Comparison of ENCODE assay signal across 19 mouse cellular contexts in genomic region chr11:58326781-58327180, GRCm38 (mm10). TPM values are rescaled to one million over a fixed set of nuclear protein-coding genes. Genes with fewer than 3 reads are reported as not detected.
A peak's percentile ranks its signal among the peaks of the same experiment; 100 is the strongest.
DNase-seq lines count a peak whose midpoint lies in the region; ATAC-seq and TF ChIP-seq lines count a peak whose summit lies in the region.
"Had no signal": no experiment of that assay in that cellular context is flagged by ENCODE, and none has a peak within 500 bp of the region (broad histone marks: within the 10 kb centered on the region; RNA-seq: fewer than 3 reads in every experiment).

No protein-coding gene starts in this region.

- H3K9me3 ChIP-seq in CH12.LX (replicated peaks; ENCODE audit: low read length): peaks cover 4% of the 10 kb centered on the region
- no peaks in the 10 kb centered on the region for H3K9me3 ChIP-seq in neural tube, embryonic 15.5 days (replicated peaks)
- H3K9me3 ChIP-seq: embryonic facial prominence, embryonic 13.5 days; liver, embryonic 15.5 days; megakaryocyte, embryonic 14.5 days had no signal

- dilution Hi-C loops in CH12.LX (cut with MboI; ENCODE audit: extremely low pct_ligation_motif_present, extremely low pct_unique_long_range_greater_than_20kb, low sequenced_read_pairs): no loop called here

- in situ Hi-C loops in CH12.LX (cut with MboI; ENCODE audit: low pct_ligation_motif_present, low pct_unique_long_range_greater_than_20kb, low sequenced_read_pairs): loop anchor here (25.0 kb wide), 1 partner anchor 814 kb away; the partner anchor contains the start of genes Fam114a2 and Mfap3

- ATAC-seq in neural tube, embryonic 15.5 days (ENCODE audit: low FRiP score): no peak
- ATAC-seq: forebrain, embryonic 14.5 days; hindbrain, embryonic 16.5 days; Patski had no signal

- no peak overlapping the region for H3K4me2 ChIP-seq in CH12.LX (ENCODE audit: insufficient read depth, low read depth, poor library complexity, severe bottlenecking)
- H3K4me2 ChIP-seq in neural tube, embryonic 15.5 days: no peak overlapping the region
- H3K4me2 ChIP-seq: embryonic facial prominence, embryonic 13.5 days; liver, embryonic 15.5 days had no signal

- 97% methylated on average over 3 of the region's 3 CpGs for WGBS in kidney, adult 2 months
- WGBS in neural tube, embryonic 15.5 days: 93% methylated on average over 3 of the region's 3 CpGs

- DNase-seq in kidney, adult 2 months: no peak
- DNase-seq in kidney, adult 9 months: no peak
- DNase-seq in 416B (ENCODE audit: low read depth) (peak; percentile 31), CH12.LX (ENCODE audit: extremely low read depth) (peak; percentile 42), adipocyte (ENCODE audit: low spot score) (no peak)
- no peak for DNase-seq in kidney, adult 11 months
- DNase-seq: adrenal gland, postnatal 10 days; cerebellum, postnatal 36 days; gastrocnemius, postnatal 25 days had no signal

- peaks cover 14% of the 10 kb centered on the region for H3K4me1 ChIP-seq in kidney, adult 2 months (ENCODE audit: control insufficient read depth, insufficient read depth, low read length)
- peaks cover 14 to 47% of the 10 kb centered on the region in 2 experiments for H3K4me1 ChIP-seq in CH12.LX (ENCODE audit: control insufficient read depth in 1 of 2, insufficient read depth in 2 of 2)
- peaks cover 3% of the 10 kb centered on the region; the same call in 1 of the 2 replicates for H3K4me1 ChIP-seq in embryonic fibroblast, embryonic 13.5 days (ENCODE audit: control insufficient read depth, insufficient read depth, low read length)
- H3K4me1 ChIP-seq in neural tube, embryonic 15.5 days: peaks cover 38% of the 10 kb centered on the region

- H3K9ac ChIP-seq in CH12.LX (ENCODE audit: insufficient read depth, low read depth): no peak overlapping the region
- no peak overlapping the region for H3K9ac ChIP-seq in neural tube, embryonic 15.5 days (replicated peaks)
- H3K9ac ChIP-seq: embryonic facial prominence, embryonic 13.5 days; liver, embryonic 15.5 days had no signal

- no peaks in the 10 kb centered on the region for H3K27me3 ChIP-seq in kidney, adult 2 months (replicated peaks; ENCODE audit: control insufficient read depth, insufficient read depth, low read length)
- H3K27me3 ChIP-seq in CH12.LX (replicated peaks): no peaks in the 10 kb centered on the region
- H3K27me3 ChIP-seq in neural tube, embryonic 15.5 days (replicated peaks): no peaks in the 10 kb centered on the region
- H3K27me3 ChIP-seq: embryonic facial prominence, embryonic 13.5 days; liver, embryonic 15.5 days; megakaryocyte, embryonic 14.5 days; Patski had no signal

- 0 out of 2 replicates have a peak, but pooled peaks have one; percentile 15 for TF ChIP-seq CTCF in kidney, adult 2 months (conservative IDR thresholded peaks at IDR 0.05; ENCODE audit: insufficient read depth, insufficient read length, low read depth, low read length)
- TF ChIP-seq CTCF in CH12.LX (conservative IDR thresholded peaks at IDR 0.05 in 1 of 2, IDR thresholded peaks at IDR 0.05 in 1 of 2; ENCODE audit: low read depth in 2 of 2, low read length in 2 of 2): peak in 1 of 2 experiments; percentile 50; a peak in 2 of 4 replicates
- TF ChIP-seq CTCF in embryonic fibroblast, embryonic 13.5 days (IDR thresholded peaks at IDR 0.05; ENCODE audit: borderline replicate concordance, insufficient read depth, low read length): 0 out of 2 replicates have a peak, but pooled peaks have one; percentile 6

- no peak for TF ChIP-seq EP300 in CH12.LX (IDR thresholded peaks at IDR 0.05; ENCODE audit: low read length)

- no peak overlapping the region for H3K4me3 ChIP-seq in kidney, adult 2 months (ENCODE audit: insufficient read depth, low read depth, low read length)
- no peak overlapping the region for H3K4me3 ChIP-seq in CH12.LX (replicated peaks in 1 of 3; ENCODE audit: low read depth in 2 of 3, low read length in 2 of 3, poor library complexity in 1 of 3)
- H3K4me3 ChIP-seq in embryonic fibroblast, embryonic 13.5 days (ENCODE audit: insufficient read depth, low read length): no peak overlapping the region
- H3K4me3 ChIP-seq in neural tube, embryonic 15.5 days (replicated peaks): no peak overlapping the region
- H3K4me3 ChIP-seq: embryonic facial prominence, embryonic 13.5 days; liver, embryonic 15.5 days; megakaryocyte, embryonic 14.5 days had no signal

- H3K27ac ChIP-seq in kidney, adult 2 months (ENCODE audit: insufficient read depth, low read depth, low read length): no peak overlapping the region
- H3K27ac ChIP-seq in CH12.LX (ENCODE audit: insufficient read depth, low read depth): no peak overlapping the region
- no peak overlapping the region for H3K27ac ChIP-seq in embryonic fibroblast, embryonic 13.5 days (ENCODE audit: insufficient read depth, low read length)
- H3K27ac ChIP-seq in neural tube, embryonic 15.5 days (replicated peaks): no peak overlapping the region
- H3K27ac ChIP-seq: embryonic facial prominence, embryonic 13.5 days; liver, embryonic 15.5 days had no signal

- H3K79me2 ChIP-seq in CH12.LX (replicated peaks; ENCODE audit: control insufficient read depth, extremely low read depth, insufficient read depth, poor library complexity, severe bottlenecking): peaks cover 44% of the 10 kb centered on the region

- H3K36me3 ChIP-seq in kidney, adult 2 months (ENCODE audit: control insufficient read depth, insufficient read depth, low read length): no peaks in the 10 kb centered on the region
- H3K36me3 ChIP-seq in CH12.LX (replicated peaks in 1 of 2; ENCODE audit: control insufficient read depth in 1 of 2, insufficient read depth in 1 of 2, low read length in 1 of 2): peaks cover 10 to 41% of the 10 kb centered on the region in 2 experiments
- H3K36me3 ChIP-seq in neural tube, embryonic 15.5 days: peaks cover 13% of the 10 kb centered on the region

- TF ChIP-seq RAD21 in CH12.LX (IDR thresholded peaks at IDR 0.05; ENCODE audit: low read depth, low read length): no peak; the same call in none of the 2 replicates

- no peak for TF ChIP-seq POLR2A in kidney, adult 2 months (IDR thresholded peaks at IDR 0.05; ENCODE audit: low read depth, low read length)
- no peak for TF ChIP-seq POLR2A in CH12.LX (IDR thresholded peaks at IDR 0.05; ENCODE audit: low read depth, low read length)
- no peak for TF ChIP-seq POLR2A in embryonic fibroblast, embryonic 13.5 days (IDR thresholded peaks at IDR 0.05; ENCODE audit: low read depth, low read length)

TF ChIP-seq in CH12.LX, 34 proteins besides CTCF, POLR2A, EP300 and RAD21 (continues in another document):
- TF ChIP-seq TBP (conservative IDR thresholded peaks at IDR 0.05; ENCODE audit: low read depth, low read length) (no peak), E2F4 (IDR thresholded peaks at IDR 0.05; ENCODE audit: insufficient replicate concordance, low read depth, low read length) (no peak), USF2 (conservative IDR thresholded peaks at IDR 0.05; ENCODE audit: low read depth, low read length) (no peak), RCOR1 (conservative IDR thresholded peaks at IDR 0.05; ENCODE audit: low read depth, low read length) (no peak), USF1 (IDR thresholded peaks at IDR 0.05; ENCODE audit: low read depth, low read length) (no peak), MAZ (IDR thresholded peaks at IDR 0.05; ENCODE audit: low read depth, low read length) (no peak), HCFC1 (IDR thresholded peaks at IDR 0.05; ENCODE audit: low read depth, low read length) (no peak), POLR2AphosphoS2 (IDR thresholded peaks at IDR 0.05; ENCODE audit: low read depth, low read length) (no peak), SIN3A (IDR thresholded peaks at IDR 0.05; ENCODE audit: low read length) (no peak), JUND (conservative IDR thresholded peaks at IDR 0.05; ENCODE audit: low read depth, low read length) (no peak), ZMIZ1 (IDR thresholded peaks at IDR 0.05; ENCODE audit: low read depth, low read length) (no peak)

RNA-seq across cellular contexts. Expression of gene Zfp672, which starts 3.4 kb away (rescaled TPM):
- 30.8 and 38.3 TPM in 2 replicates for polyA plus RNA-seq in kidney, adult 2 months (2012; rRNA removed)
- total RNA-seq in CH12.LX (2012; rRNA removed): 34.9 and 43.7 TPM in 2 replicates
- 38.8 and 40.5 TPM in 2 replicates for total RNA-seq in CH12.LX (2014; rRNA removed)
- 27.4 and 31.2 TPM in 2 replicates for polyA plus RNA-seq in CH12.LX (2012; ENCODE audit: insufficient read length, low read depth)
- 22.1 and 23.2 TPM in 2 replicates for polyA plus RNA-seq in embryonic fibroblast, embryonic 13.5 days (2011; ENCODE audit: insufficient read length, low read depth, missing spikeins)
- 37.9 and 44.8 TPM in 2 replicates for polyA plus RNA-seq in neural tube, embryonic 15.5 days (2015; fragmentation: Nextera tagmentation; extraction: Ambion mirVana)

RNA-seq across cellular contexts. Expression of gene Sh3bp5l, which starts 3.7 kb away (rescaled TPM):
- polyA plus RNA-seq in kidney, adult 2 months (2012; rRNA removed): 29.7 and 32.8 TPM in 2 replicates
- total RNA-seq in CH12.LX (2012; rRNA removed) (26.1 and 27.7 TPM in 2 replicates), CH12.LX (2014; rRNA removed) (18.1 and 18.6 TPM in 2 replicates)
- 22.2 and 22.8 TPM in 2 replicates for polyA plus RNA-seq in CH12.LX (2012; ENCODE audit: insufficient read length, low read depth)
- polyA plus RNA-seq in embryonic fibroblast, embryonic 13.5 days (2011; ENCODE audit: insufficient read length, low read depth, missing spikeins): 21.5 and 25.1 TPM in 2 replicates
- 47.1 and 47.7 TPM in 2 replicates for polyA plus RNA-seq in neural tube, embryonic 15.5 days (2015; fragmentation: Nextera tagmentation; extraction: Ambion mirVana)

RNA-seq across cellular contexts. Expression of gene Zfp692, which starts 19.9 kb away (rescaled TPM):
- polyA plus RNA-seq in kidney, adult 2 months (2012; rRNA removed): 14.8 and 20.8 TPM in 2 replicates
- total RNA-seq in CH12.LX (2012; rRNA removed) (14.7 and 18.7 TPM in 2 replicates), CH12.LX (2014; rRNA removed) (13.1 and 14.2 TPM in 2 replicates)
- 17.6 and 17.7 TPM in 2 replicates for polyA plus RNA-seq in CH12.LX (2012; ENCODE audit: insufficient read length, low read depth)
- 10.3 and 11.6 TPM in 2 replicates for polyA plus RNA-seq in embryonic fibroblast, embryonic 13.5 days (2011; ENCODE audit: insufficient read length, low read depth, missing spikeins)
- polyA plus RNA-seq in neural tube, embryonic 15.5 days (2015; fragmentation: Nextera tagmentation; extraction: Ambion mirVana): 31.5 and 33.3 TPM in 2 replicates

RNA-seq across cellular contexts. Expression of gene Lypd8, which starts 52.1 kb away (rescaled TPM):
- 0.22 and 0.31 TPM in 2 replicates for polyA plus RNA-seq in kidney, adult 2 months (2012; rRNA removed)
- not detected in 2 replicates for total RNA-seq in CH12.LX (2012; rRNA removed)
- total RNA-seq in CH12.LX (2014; rRNA removed): not detected in 2 replicates
- polyA plus RNA-seq in CH12.LX (2012; ENCODE audit: insufficient read length, low read depth): not detected in 2 replicates
- not detected in 2 replicates for polyA plus RNA-seq in embryonic fibroblast, embryonic 13.5 days (2011; ENCODE audit: insufficient read length, low read depth, missing spikeins)
- polyA plus RNA-seq in neural tube, embryonic 15.5 days (2015; fragmentation: Nextera tagmentation; extraction: Ambion mirVana): 0.37 and 19.8 TPM in 2 replicates
- total RNA-seq: adrenal gland, postnatal 10 days; gastrocnemius, postnatal 25 days; left cerebral cortex, postnatal 10 days had no signal
- polyA plus RNA-seq: embryonic facial prominence, embryonic 13.5 days; heart, embryonic 14.5 days; hindbrain, embryonic 16.5 days; Patski had no signal

RNA-seq across cellular contexts. Expression of gene 4930438A08Rik, which starts 52.2 kb away (rescaled TPM):
- polyA plus RNA-seq in kidney, adult 2 months (2012; rRNA removed): not detected in 2 replicates
- total RNA-seq in CH12.LX (2012; rRNA removed) (not detected in 2 replicates), CH12.LX (2014; rRNA removed) (not detected in 2 replicates)
- polyA plus RNA-seq in CH12.LX (2012; ENCODE audit: insufficient read length, low read depth): not detected in 2 replicates
- not detected in 2 replicates for polyA plus RNA-seq in embryonic fibroblast, embryonic 13.5 days (2011; ENCODE audit: insufficient read length, low read depth, missing spikeins)
- polyA plus RNA-seq in neural tube, embryonic 15.5 days (2015; fragmentation: Nextera tagmentation; extraction: Ambion mirVana): not detected in 2 replicates
- total RNA-seq: gastrocnemius, postnatal 25 days; left cerebral cortex, postnatal 10 days had no signal
- polyA plus RNA-seq: embryonic facial prominence, embryonic 13.5 days; forebrain, embryonic 14.5 days; heart, embryonic 14.5 days; Patski had no signal

Comparison
In these comparisons a context has a peak if more than half of its experiments do, and no peak if none do; other contexts are left out.
1. DNase-seq: peak in 416B (single experiment) and CH12.LX (single experiment); none in kidney, adult 2 months (single experiment), kidney, adult 9 months (single experiment), adipocyte (single experiment) and kidney, adult 11 months (single experiment).